Mouse (Mus musculus) heart, adult 2 months (tissue): ENCODE results near the gene Rbm38.

Source experiments
- CTCF ChIP-seq: fragments of 200-600 bp; IDR thresholded peaks from 2 replicates; pipeline ENCODE4 v1.8.1; 2022; ENCODE audit warnings: antibody characterized with exemption, mild to moderate bottlenecking, moderate library complexity
- EP300 ChIP-seq: fragments of 200-500 bp; IDR thresholded peaks from 2 replicates; pipeline ENCODE4 v1.6.1; 2011; ENCODE audit warnings: low read depth, low read length, control low read depth; ENCODE audit not compliant: insufficient read depth
- POLR2A ChIP-seq: fragments of 200-500 bp; IDR thresholded peaks from 2 replicates; pipeline ENCODE4 v1.6.1; 2011; ENCODE audit warnings: mild to moderate bottlenecking, low read depth, low read length, control low read depth; ENCODE audit not compliant: insufficient read depth

- TF ChIP-seq CTCF: peak; percentile 53
- no peak for TF ChIP-seq POLR2A
- peak; percentile 98 for TF ChIP-seq EP300
Observed at GRCm38 (mm10) chr2:173044198-173044970, 24.1 kb downstream of the Rbm38 start.
